Mouse (Mus musculus) layer of hippocampus, postnatal 25 days (tissue): Measurements from ENCODE around the gene Ms4a2. TPM values are rescaled to one million over a fixed set of nuclear protein-coding genes. Genes with fewer than 3 reads are reported as not detected.

Source experiments
- DNase-seq, 2 experiments: peaks; one replicate each; pipeline ENCODE4 v3.0.0; 2022; ENCODE audit warnings: mixed read lengths in 2 of 2, low spot score in 1 of 2; ENCODE audit errors: extremely low spot score in 1 of 2
- total RNA-seq, 2 experiments: library from RNA; stranded (reverse); gene quantifications; 2 replicates each; pipeline ENCODE4 v1.2.3; 2021

The Ms4a2 gene
- total RNA-seq, 2 experiments from 2014 or later: not detected

DNA sequence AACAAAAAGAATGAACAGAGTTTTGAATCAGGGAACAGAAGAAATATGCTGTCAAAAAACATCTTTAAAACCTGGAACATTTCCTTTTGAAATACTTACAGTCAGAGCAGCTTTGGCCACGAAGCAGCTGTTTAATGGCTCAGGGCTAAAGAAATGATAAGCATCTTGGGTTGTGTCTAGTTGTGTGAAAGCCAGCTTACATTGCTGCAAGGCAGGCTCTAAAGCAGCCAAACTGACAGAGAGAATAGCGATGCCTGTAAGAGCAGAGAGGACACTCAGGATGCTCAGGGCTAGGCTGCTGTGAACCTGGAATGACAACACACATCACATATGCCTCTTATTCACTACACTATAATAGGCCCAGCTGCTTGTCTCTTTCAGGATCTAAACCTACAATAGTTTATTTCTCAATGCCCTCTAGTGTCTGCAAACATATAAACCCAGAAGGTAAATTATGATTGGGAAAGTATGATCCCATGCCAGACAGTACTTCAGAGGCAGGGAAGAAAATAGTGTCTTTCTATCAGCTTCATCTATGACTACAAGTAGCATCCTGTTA lies 33.5 kb downstream of the Ms4a2 start:
- no peak for DNase-seq

DNA sequence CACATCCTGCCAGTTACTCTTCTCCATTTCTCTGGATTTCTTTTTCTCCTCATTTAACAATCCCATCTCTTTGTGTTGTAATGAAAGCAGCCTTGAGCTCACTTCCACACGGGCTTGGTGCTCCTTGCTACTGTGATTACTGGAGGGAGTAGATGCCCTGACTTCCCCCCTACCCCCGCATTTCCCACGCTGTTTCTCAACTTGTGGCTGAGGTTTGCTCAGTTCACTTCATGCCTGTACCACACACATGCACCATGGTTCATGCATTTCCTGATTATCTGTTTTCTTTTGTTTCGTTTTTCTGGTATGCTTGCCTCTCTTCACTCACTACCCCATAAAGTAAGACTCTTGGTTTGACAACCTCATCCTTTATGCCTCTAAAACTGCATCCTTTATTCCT lies 34.3 kb downstream of the Ms4a2 start:
- DNase-seq: no peak

DNA sequence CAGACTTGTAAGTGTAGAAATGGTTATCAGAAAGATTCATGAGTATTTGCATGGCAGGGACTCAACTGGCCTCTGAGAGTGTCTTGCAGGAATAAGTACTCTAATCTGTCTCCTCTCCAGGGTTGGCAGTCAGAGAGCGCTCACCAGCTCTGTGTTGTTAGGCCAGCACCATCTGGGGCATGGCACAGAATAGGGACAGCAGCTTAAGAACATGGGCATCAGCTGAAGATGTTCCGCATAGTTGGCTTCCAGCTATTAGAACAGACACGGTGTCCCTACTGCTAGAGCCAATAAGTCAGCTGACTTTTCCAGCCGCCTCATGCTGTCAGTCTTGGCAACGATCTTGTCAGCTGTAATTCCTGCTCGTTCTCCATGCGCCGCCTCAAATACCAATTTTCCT lies 48.6 kb downstream of the Ms4a2 start:
- no peak for DNase-seq

Other genes with a start within 250 kb of the Ms4a2 start
- gene Ms4a4a, start 248.2 kb downstream of the Ms4a2 start, total RNA-seq: under 1 TPM; 0.61 to 0.89 TPM
- gene Ms4a4c, start 218.9 kb downstream of the Ms4a2 start, total RNA-seq: not detected
- not detected for gene Ms4a4b, start 180.2 kb downstream of the Ms4a2 start, total RNA-seq
- gene Ms4a6c, start 154.4 kb downstream of the Ms4a2 start, total RNA-seq: 1 to 10 TPM in 1 of 2 experiments, under 1 TPM in 1; 0.68 to 1.2 TPM
- under 1 TPM in 1 of 2 experiments, not detected in 1; 0.12 TPM for gene Gm8369, start 137.8 kb downstream of the Ms4a2 start, total RNA-seq
- gene Ms4a6b, start 107.2 kb downstream of the Ms4a2 start, total RNA-seq: 1 to 10 TPM; 1.6 to 2.7 TPM
- not detected for gene Ms4a4d, start 86.9 kb downstream of the Ms4a2 start, total RNA-seq
- gene Ms4a6d, start 18.9 kb downstream of the Ms4a2 start, total RNA-seq: under 1 TPM; 0.54 to 0.98 TPM
- gene Ms4a3, start 17.1 kb upstream of the Ms4a2 start, total RNA-seq: not detected
- gene Oosp2, start 36.8 kb upstream of the Ms4a2 start, total RNA-seq: not detected
- not detected for gene Oosp1, start 67.4 kb upstream of the Ms4a2 start, total RNA-seq
- not detected for gene Oosp3, start 73.3 kb upstream of the Ms4a2 start, total RNA-seq
- gene Gif, start 123.8 kb upstream of the Ms4a2 start, total RNA-seq: not detected
- 10 to 100 TPM; 34.2 to 37.6 TPM for gene Mrpl16, start 146.7 kb upstream of the Ms4a2 start, total RNA-seq
- gene Stx3, start 195.7 kb upstream of the Ms4a2 start, total RNA-seq: 10 to 100 TPM; 24.2 to 32.3 TPM
- not detected for gene Olfr1417, start 215.5 kb upstream of the Ms4a2 start, total RNA-seq
- gene Olfr1418, start 237.3 kb upstream of the Ms4a2 start, total RNA-seq: not detected